Mouse (Mus musculus) heart, postnatal 36 days (tissue): ENCODE data around the gene Sobp. TPM values are rescaled to one million over a fixed set of nuclear protein-coding genes. Genes with fewer than 3 reads are reported as not detected.

Experiments used
- DNase-seq, 2 experiments: peaks; one replicate each; pipeline ENCODE4 v3.0.0; 2021 to 2022
- intact Hi-C: fragments of 180-260 bp; cut with DNase I; formaldehyde crosslinking; loops from one replicate; pipeline ENCODE4 v1.15.1; 2025
- total RNA-seq, 2 experiments: library from RNA; stranded (reverse); gene quantifications; 2 replicates each; pipeline ENCODE4 v1.2.3; 2021

Sobp gene
- total RNA-seq = 10 to 100 TPM; 13.3 to 13.9 TPM

DNA sequence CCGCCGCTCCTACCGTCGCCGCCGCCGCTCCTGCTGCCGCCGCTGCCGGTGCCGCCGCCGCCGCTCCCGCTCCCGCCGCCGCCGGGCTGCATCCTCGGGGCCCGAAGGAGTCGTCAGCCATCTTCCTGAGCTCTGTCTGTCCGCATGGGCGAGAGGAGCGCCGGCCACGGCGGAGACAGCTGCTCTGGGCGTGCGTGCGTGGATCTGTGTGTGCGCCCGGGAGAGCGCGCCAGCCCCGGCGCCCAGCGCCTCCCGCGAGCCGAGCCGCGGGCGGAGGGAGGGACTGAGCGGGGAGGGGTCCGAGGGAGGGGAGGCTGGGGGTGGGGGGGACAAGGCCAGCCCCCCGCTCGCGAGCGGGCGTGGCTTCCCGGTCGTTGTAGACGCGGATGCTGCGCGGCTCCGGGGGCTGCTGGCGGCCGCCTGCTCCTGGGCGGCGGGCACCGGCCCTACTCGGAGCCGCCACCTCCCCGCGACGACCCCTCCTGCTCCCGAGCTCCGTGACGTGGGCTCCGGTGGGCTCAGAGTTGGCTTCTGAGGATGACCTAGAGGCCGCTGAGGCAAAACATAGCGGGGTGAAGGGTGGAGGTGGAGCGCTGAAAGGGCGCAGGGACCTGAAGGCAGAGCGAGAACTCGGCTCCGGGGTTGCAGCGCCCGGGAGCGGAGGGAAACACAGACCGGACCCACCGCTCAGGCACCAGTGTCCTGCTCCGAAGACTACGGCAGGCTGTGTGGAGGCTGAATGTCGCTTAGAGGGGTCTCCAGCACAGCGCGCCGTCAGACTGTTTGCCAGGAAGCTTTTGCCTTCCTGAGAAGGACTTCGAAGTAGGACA is at the start of gene Sobp, which contains the start of gene 9030612E09Rik:
Gene Sobp (minus strand): TSS at position 205 of the 830 bp plus-strand sequence.
Gene 9030612E09Rik (plus strand): TSS at position 379 of the 830 bp plus-strand sequence.
- intact Hi-C loops = loop anchor here (5.0 kb wide), 3 partner anchors 167 to 303 kb away; partner anchors contain the start of gene Bend3
- DNase-seq = peak; percentile 65 to 80

DNA sequence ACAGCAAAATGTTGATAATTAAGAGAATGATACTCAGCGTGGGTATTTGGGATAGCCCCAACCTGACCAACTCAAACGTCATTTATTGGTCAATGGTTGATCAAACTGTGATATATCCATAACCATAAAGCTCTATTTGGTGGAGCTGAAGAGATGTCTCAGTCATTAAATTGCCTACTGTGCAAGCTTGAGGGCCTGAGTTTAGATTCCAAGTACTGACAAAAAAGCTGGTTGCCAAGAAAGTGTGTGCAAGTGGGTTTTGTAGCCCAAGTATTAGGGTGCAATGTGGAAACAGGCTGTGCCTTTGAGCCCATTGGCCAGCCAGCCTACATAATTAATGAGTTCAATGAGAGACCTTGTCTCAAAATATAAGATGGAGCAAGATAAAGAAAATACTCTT is 49.1 kb upstream of the Sobp start:
- no peak for DNase-seq
- intact Hi-C loops = loop anchor here (5.0 kb wide), 3 partner anchors 154 to 236 kb away; no protein-coding TSS in a partner anchor

DNA sequence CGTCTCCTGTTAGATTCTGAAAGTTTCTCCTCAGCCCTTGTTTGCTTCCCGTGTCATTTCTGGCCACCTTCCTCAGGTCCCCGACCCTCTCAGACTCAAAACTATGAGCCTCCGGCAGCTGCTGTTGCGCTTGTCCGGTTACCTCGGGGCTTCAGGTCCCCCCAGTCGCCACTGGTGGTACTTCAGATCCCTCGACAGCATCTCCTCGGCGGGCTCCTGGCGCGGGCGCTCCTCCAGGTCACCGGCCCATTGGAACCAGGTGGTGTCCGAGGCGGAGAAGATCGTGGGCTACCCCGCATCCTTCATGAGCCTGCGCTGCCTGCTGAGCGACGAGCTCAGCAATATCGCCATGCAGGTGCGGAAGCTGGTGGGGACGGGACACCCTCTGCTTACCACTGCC is 47.3 kb upstream of the Sobp start:
- intact Hi-C loops = loop anchor here (2.0 to 5.0 kb wide), 6 partner anchors 49 to 319 kb away; partner anchors contain the start of genes 1700021F05Rik and Bend3
- no peak for DNase-seq

GRCm38 (mm10) chr10:43220910-43221625 is 46.7 kb upstream of the Sobp start, which contains the start of gene Pdss2:
Gene Pdss2 (plus strand): TSS chr10:43221486.
- DNase-seq = peak; percentile 93 to 94
- intact Hi-C loops = loop anchor here (2.0 to 5.0 kb wide), 6 partner anchors 48 to 320 kb away; partner anchors contain the start of genes 1700021F05Rik and Bend3

DNA sequence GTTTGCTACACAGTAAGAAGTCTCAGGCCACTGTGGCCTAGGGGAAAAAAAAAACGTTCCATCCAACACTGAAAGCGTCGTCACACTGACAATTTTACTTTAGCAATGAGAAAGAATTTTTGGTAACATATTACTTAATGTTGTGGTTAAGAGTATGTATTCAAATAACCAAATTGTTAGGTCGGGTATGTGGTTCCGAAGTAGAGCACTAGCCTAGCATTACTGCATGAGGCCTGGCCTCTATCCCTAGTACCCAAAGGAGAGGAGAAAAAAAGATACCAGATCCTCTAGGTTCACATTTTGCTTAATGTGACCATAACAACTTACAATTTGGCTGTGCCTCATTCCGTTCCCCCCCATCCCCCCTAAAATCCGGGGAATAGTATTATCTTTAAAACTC is 46.1 kb upstream of the Sobp start:
- intact Hi-C loops = loop anchor here (2.0 to 5.0 kb wide), 6 partner anchors 48 to 320 kb away; partner anchors contain the start of genes 1700021F05Rik and Bend3

GRCm38 (mm10) chr10:43217361-43217900 is 43.1 kb upstream of the Sobp start:
- intact Hi-C loops = no loop called here
- no peak for DNase-seq

More for the DNA sequence above, 46.1 kb upstream of the Sobp start:
- DNase-seq = no peak

- DNase-seq = peak in 1 of 2 experiments; percentile 34
- intact Hi-C loops = no loop called here
Measured at GRCm38 (mm10) chr10:43211866-43212265, 37.5 kb upstream of the Sobp start.

GRCm38 (mm10) chr10:43203865-43204264 is 29.5 kb upstream of the Sobp start:
- intact Hi-C loops = no loop called here

GRCm38 (mm10) chr10:43200206-43200605 is 25.9 kb upstream of the Sobp start:
- intact Hi-C loops = no loop called here
- no peak for DNase-seq

More at GRCm38 (mm10) chr10:43203865-43204264, 29.5 kb upstream of the Sobp start:
- DNase-seq = no peak

- intact Hi-C loops = no loop called here
- no peak for DNase-seq
Measured at GRCm38 (mm10) chr10:43180313-43180912, 6.1 kb upstream of the Sobp start.

GRCm38 (mm10) chr10:43175156-43175601 is 849 bp upstream of the Sobp start:
- intact Hi-C loops = no loop called here
- DNase-seq = peak in 1 of 2 experiments; percentile 11

DNA sequence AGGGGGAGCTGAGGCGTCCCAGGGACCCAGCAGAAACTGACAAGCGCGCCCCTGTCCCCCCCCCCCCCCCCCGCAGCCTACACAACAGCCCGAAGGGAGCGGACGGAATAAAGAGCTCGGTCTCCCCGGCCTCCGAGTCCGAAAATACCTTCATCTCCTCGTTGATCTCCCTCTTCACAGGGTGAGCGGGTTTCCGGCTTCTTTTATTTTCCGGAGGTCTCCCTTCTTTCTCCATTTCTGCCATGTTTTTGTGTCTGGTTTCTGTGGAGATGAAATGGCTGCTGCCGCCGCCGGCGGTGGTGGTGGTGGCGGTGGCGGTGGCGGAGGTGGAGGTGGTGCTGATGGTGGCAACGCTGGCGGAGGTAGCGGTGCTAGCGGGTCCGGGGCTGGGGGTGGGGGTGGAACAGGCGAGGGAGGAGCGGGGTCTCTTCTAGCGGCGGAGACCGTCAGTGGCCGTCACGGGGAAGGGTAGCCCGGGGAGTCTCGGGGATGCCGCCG is 453 bp downstream of the Sobp start:
- DNase-seq = peak in 1 of 2 experiments; percentile 23
- intact Hi-C loops = loop anchor here (2.0 to 5.0 kb wide), 4 partner anchors 47 to 303 kb away; partner anchors contain the start of genes Bend3 and Pdss2

GRCm38 (mm10) chr10:43173141-43173827 is 1.0 kb downstream of the Sobp start:
- intact Hi-C loops = loop anchor here (2.0 to 5.0 kb wide), 4 partner anchors 48 to 304 kb away; partner anchors contain the start of genes Bend3 and Pdss2
- DNase-seq = peak; percentile 82 to 87

- DNase-seq = peak; percentile 11 to 22
- intact Hi-C loops = loop anchor here (2.0 to 5.0 kb wide), 4 partner anchors 48 to 305 kb away; partner anchors contain the start of genes Bend3 and Pdss2
Measured at GRCm38 (mm10) chr10:43172554-43172953, 1.8 kb downstream of the Sobp start.

DNA sequence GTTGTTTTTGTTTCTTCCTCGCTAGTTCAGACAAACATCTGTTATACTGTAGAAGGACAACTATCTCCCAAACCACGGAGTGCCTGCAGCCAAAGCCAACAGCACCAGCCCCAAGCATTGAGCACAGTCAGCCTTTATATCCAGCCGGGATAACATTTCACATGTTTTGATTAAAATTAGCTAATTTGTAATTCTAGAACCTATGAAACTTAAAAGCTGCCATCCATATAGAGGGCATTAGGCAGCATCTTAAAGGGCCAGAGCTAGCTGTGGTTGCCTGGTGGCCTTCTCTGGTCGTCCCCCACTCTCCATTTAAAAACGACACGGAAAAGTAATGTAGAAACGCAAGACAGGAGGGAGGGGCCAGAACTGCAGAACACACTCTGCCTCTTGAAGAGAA is 2.3 kb downstream of the Sobp start:
- DNase-seq = peak in 1 of 2 experiments; percentile 25
- intact Hi-C loops = loop anchor here (2.0 to 5.0 kb wide), 4 partner anchors 49 to 305 kb away; partner anchors contain the start of genes Bend3 and Pdss2

DNA sequence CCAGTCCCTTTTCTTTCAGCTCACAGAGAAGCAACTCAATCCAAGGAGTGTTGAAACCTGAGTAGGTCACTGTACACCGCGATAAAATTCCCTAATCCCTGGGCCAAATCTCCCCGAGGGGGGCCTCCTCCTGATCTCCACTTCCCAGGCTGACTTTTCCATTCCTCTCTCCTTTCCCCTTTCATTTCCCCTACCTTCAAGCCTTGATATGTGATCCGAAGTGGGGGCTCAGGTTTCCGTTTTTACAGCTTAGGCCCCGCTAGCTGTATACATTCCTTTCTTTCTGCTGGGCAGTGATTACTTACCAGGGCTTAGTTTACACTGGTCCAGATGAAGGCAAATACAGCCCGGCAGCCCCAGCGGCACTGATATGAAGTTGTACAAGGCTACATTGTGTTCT is 3.2 kb downstream of the Sobp start:
- intact Hi-C loops = loop anchor here (5.0 kb wide), 3 partner anchors 164 to 306 kb away; partner anchors contain the start of gene Bend3

DNA sequence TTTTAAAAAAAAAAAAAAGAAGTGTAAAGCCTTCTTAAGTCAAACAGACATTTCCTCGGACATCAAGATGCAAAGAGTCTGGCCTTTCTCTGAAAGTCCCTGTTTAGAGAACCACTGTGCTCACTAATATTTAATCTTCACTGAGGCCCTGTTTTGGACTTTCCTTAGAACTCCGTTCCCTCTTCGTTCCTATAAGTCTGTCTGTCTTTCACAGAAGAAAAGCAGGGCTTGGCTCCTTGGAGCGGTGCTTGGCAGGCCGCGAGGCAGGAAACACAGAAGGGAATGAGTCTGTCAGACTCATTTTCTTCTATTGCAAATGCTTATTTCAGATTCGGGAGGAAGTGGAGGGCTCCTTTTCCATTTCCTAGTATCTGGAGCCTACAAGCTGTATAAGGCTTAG is 5.5 kb downstream of the Sobp start:
- intact Hi-C loops = no loop called here
- DNase-seq = peak in 1 of 2 experiments; percentile 12

More for the DNA sequence above, 3.2 kb downstream of the Sobp start:
- DNase-seq = peak; percentile 12 to 47

- no peak for DNase-seq
- intact Hi-C loops = no loop called here
Measured at GRCm38 (mm10) chr10:43166817-43167216, 7.5 kb downstream of the Sobp start.

GRCm38 (mm10) chr10:43166146-43166545 is 8.2 kb downstream of the Sobp start:
- intact Hi-C loops = no loop called here
- no peak for DNase-seq
